Mouse (Mus musculus): ENCODE measurements around the gene Efcc1. TPM values are rescaled to one million over a fixed set of nuclear protein-coding genes. Genes with fewer than 3 reads are reported as not detected.

Gene Efcc1
- polyA plus RNA-seq, 1 experiment: 0.46 TPM

- no peaks in the 10 kb centered on the region for H3K4me1 ChIP-seq (ENCODE audit: control insufficient read depth, insufficient read depth, low read length)
- no peak overlapping the region for H3K4me3 ChIP-seq (ENCODE audit: low read depth, low read length)
- no peak overlapping the region for H3K9ac ChIP-seq (ENCODE audit: low read depth, poor library complexity, severe bottlenecking)
- TF ChIP-seq CTCF (IDR thresholded peaks at IDR 0.05; ENCODE audit: low read depth, low read length) (no peak), POLR2A (IDR thresholded peaks at IDR 0.05; ENCODE audit: insufficient read depth, low read length) (no peak), EP300 (IDR thresholded peaks at IDR 0.05; ENCODE audit: insufficient read depth, low read depth, low read length) (no peak)
- no peak overlapping the region for H3K27ac ChIP-seq (ENCODE audit: insufficient read depth, low read length)
- no peaks in the 10 kb centered on the region for H3K36me3 ChIP-seq (ENCODE audit: control insufficient read depth, insufficient read depth, low read length, poor library complexity, severe bottlenecking)
- no peaks in the 10 kb centered on the region for H3K27me3 ChIP-seq (ENCODE audit: control insufficient read depth, insufficient read depth, low read length, poor library complexity, severe bottlenecking)
- no peaks in the 10 kb centered on the region for H3K9me3 ChIP-seq (replicated peaks; ENCODE audit: control insufficient read depth, insufficient read depth, low read length, poor library complexity, severe bottlenecking)
Measured at GRCm38 (mm10) chr6:87751574-87751973, 20.9 kb downstream of the Efcc1 start.

- H3K9me3 ChIP-seq (replicated peaks; ENCODE audit: control insufficient read depth, insufficient read depth, low read length, poor library complexity, severe bottlenecking): no peaks in the 10 kb centered on the region
- no peaks in the 10 kb centered on the region for H3K36me3 ChIP-seq (ENCODE audit: control insufficient read depth, insufficient read depth, low read length, poor library complexity, severe bottlenecking)
- H3K4me1 ChIP-seq (ENCODE audit: control insufficient read depth, insufficient read depth, low read length): no peaks in the 10 kb centered on the region
- no peak overlapping the region for H3K4me3 ChIP-seq (ENCODE audit: low read depth, low read length)
- TF ChIP-seq EP300 (IDR thresholded peaks at IDR 0.05; ENCODE audit: insufficient read depth, low read depth, low read length) (no peak), CTCF (IDR thresholded peaks at IDR 0.05; ENCODE audit: low read depth, low read length) (no peak), POLR2A (IDR thresholded peaks at IDR 0.05; ENCODE audit: insufficient read depth, low read length) (no peak)
- H3K9ac ChIP-seq (ENCODE audit: low read depth, poor library complexity, severe bottlenecking): no peak overlapping the region
- H3K27me3 ChIP-seq (ENCODE audit: control insufficient read depth, insufficient read depth, low read length, poor library complexity, severe bottlenecking): no peaks in the 10 kb centered on the region
- H3K27ac ChIP-seq (ENCODE audit: insufficient read depth, low read length): no peak overlapping the region
Measured at GRCm38 (mm10) chr6:87755196-87755595, 24.5 kb downstream of the Efcc1 start.

DNA sequence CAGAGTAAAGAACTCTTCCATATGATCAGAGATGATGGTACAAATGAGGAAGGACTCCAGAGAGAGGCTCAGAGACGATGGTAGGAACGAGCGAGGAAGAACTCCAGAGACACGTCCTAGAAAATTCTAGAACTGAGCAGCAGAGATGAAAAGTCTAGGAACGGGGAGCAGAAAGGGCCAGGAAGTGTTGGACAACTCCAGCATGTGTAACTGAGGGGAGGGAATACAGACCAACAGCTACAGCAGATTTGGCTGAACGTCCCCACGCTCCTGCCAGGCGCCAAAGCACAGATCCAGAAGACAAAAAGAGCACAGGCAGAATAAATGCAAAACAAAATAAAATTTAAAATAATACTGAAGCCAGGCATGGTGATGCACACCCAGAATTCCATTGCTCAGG, 26.2 kb downstream of the Efcc1 start:
- Histone ChIP-seq H3K4me3 (ENCODE audit: low read depth, low read length) (no peak overlapping the region), H3K4me1 (ENCODE audit: control insufficient read depth, insufficient read depth, low read length) (no peaks in the 10 kb centered on the region), H3K9ac (ENCODE audit: low read depth, poor library complexity, severe bottlenecking) (no peak overlapping the region), H3K27ac (ENCODE audit: insufficient read depth, low read length) (no peak overlapping the region), H3K9me3 (replicated peaks; ENCODE audit: control insufficient read depth, insufficient read depth, low read length, poor library complexity, severe bottlenecking) (no peaks in the 10 kb centered on the region), H3K27me3 (ENCODE audit: control insufficient read depth, insufficient read depth, low read length, poor library complexity, severe bottlenecking) (no peaks in the 10 kb centered on the region), H3K36me3 (ENCODE audit: control insufficient read depth, insufficient read depth, low read length, poor library complexity, severe bottlenecking) (no peaks in the 10 kb centered on the region)
- TF ChIP-seq POLR2A (IDR thresholded peaks at IDR 0.05; ENCODE audit: insufficient read depth, low read length): no peak
- TF ChIP-seq EP300 (IDR thresholded peaks at IDR 0.05; ENCODE audit: insufficient read depth, low read depth, low read length): no peak

DNA sequence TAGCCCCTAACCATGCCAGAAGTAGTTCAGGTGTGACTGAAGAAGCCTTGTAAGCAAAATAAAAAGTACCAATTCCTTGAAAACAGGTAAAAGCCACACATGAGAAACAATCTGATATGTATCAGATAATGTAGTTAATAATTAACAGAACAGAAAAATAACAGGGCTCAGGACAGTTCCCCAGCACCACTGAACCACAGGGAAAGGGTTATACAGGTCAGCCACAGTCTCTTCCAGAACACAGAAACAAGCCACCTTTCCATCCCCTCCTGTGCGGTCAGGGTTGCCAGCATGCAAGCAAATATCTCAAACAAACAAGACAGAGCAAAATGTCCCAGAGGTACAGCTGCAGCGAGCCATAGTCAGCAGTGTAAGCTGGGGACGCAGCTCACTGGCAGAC, 28.7 kb downstream of the Efcc1 start:
- TF ChIP-seq EP300 (IDR thresholded peaks at IDR 0.05; ENCODE audit: insufficient read depth, low read depth, low read length) (no peak), POLR2A (IDR thresholded peaks at IDR 0.05; ENCODE audit: insufficient read depth, low read length) (no peak), CTCF (IDR thresholded peaks at IDR 0.05; ENCODE audit: low read depth, low read length) (no peak)
- Histone ChIP-seq H3K27me3 (ENCODE audit: control insufficient read depth, insufficient read depth, low read length, poor library complexity, severe bottlenecking) (no peaks in the 10 kb centered on the region), H3K27ac (ENCODE audit: insufficient read depth, low read length) (no peak overlapping the region), H3K9ac (ENCODE audit: low read depth, poor library complexity, severe bottlenecking) (no peak overlapping the region), H3K4me3 (ENCODE audit: low read depth, low read length) (no peak overlapping the region), H3K4me1 (ENCODE audit: control insufficient read depth, insufficient read depth, low read length) (no peaks in the 10 kb centered on the region), H3K9me3 (replicated peaks; ENCODE audit: control insufficient read depth, insufficient read depth, low read length, poor library complexity, severe bottlenecking) (no peaks in the 10 kb centered on the region), H3K36me3 (ENCODE audit: control insufficient read depth, insufficient read depth, low read length, poor library complexity, severe bottlenecking) (no peaks in the 10 kb centered on the region)

DNA sequence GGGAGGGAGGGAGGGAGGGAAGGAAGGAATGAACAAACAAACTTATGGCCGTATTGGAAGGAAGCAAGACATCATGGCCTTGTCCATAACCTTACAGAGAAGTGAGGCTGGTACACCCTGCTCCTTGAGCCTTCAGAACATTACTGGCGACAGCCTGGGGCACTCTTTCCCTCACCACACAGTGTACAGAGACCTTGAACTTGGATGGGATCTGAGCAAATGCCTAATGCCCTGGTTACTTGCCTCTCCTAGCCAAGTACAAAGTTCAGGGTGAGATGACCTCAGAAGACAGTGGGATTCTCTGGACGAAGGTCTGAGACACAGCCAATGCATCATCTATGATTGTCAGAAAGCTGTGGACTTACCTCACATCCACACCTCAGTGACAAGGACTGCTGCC, 29.2 kb downstream of the Efcc1 start:
- Histone ChIP-seq H3K9me3 (replicated peaks; ENCODE audit: control insufficient read depth, insufficient read depth, low read length, poor library complexity, severe bottlenecking) (no peaks in the 10 kb centered on the region), H3K4me1 (ENCODE audit: control insufficient read depth, insufficient read depth, low read length) (no peaks in the 10 kb centered on the region), H3K36me3 (ENCODE audit: control insufficient read depth, insufficient read depth, low read length, poor library complexity, severe bottlenecking) (no peaks in the 10 kb centered on the region), H3K27me3 (ENCODE audit: control insufficient read depth, insufficient read depth, low read length, poor library complexity, severe bottlenecking) (no peaks in the 10 kb centered on the region), H3K4me3 (ENCODE audit: low read depth, low read length) (no peak overlapping the region), H3K9ac (ENCODE audit: low read depth, poor library complexity, severe bottlenecking) (no peak overlapping the region), H3K27ac (ENCODE audit: insufficient read depth, low read length) (no peak overlapping the region)
- TF ChIP-seq EP300 (IDR thresholded peaks at IDR 0.05; ENCODE audit: insufficient read depth, low read depth, low read length) (no peak), POLR2A (IDR thresholded peaks at IDR 0.05; ENCODE audit: insufficient read depth, low read length) (no peak), CTCF (IDR thresholded peaks at IDR 0.05; ENCODE audit: low read depth, low read length) (no peak)

DNA sequence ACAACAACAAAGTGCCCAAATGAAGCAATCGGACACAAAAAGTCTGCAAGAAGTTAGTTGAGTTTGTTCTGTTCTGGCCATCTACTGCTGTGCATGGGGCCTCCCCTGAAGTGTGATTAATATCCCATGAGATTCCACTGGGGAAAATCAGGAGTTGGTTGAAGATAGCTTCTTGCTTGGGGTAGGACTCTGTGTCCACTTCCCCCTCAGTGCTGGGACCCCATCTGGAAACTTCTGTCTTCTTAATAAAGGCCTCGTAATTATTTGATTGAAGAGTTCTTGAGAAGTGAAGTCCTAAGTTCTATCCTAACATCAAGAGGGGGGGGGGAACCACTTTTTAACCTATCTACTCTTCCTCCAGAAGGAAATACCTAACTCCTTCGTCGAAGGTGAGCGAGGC, 31.5 kb downstream of the Efcc1 start:
- Histone ChIP-seq H3K4me1 (ENCODE audit: control insufficient read depth, insufficient read depth, low read length) (no peaks in the 10 kb centered on the region), H3K9ac (ENCODE audit: low read depth, poor library complexity, severe bottlenecking) (no peak overlapping the region), H3K36me3 (ENCODE audit: control insufficient read depth, insufficient read depth, low read length, poor library complexity, severe bottlenecking) (no peaks in the 10 kb centered on the region), H3K27me3 (ENCODE audit: control insufficient read depth, insufficient read depth, low read length, poor library complexity, severe bottlenecking) (no peaks in the 10 kb centered on the region), H3K27ac (ENCODE audit: insufficient read depth, low read length) (no peak overlapping the region), H3K9me3 (replicated peaks; ENCODE audit: control insufficient read depth, insufficient read depth, low read length, poor library complexity, severe bottlenecking) (no peaks in the 10 kb centered on the region), H3K4me3 (ENCODE audit: low read depth, low read length) (no peak overlapping the region)
- TF ChIP-seq EP300 (IDR thresholded peaks at IDR 0.05; ENCODE audit: insufficient read depth, low read depth, low read length) (no peak), CTCF (IDR thresholded peaks at IDR 0.05; ENCODE audit: low read depth, low read length) (no peak), POLR2A (IDR thresholded peaks at IDR 0.05; ENCODE audit: insufficient read depth, low read length) (no peak)
